Comparison of ENCODE assay signal across 15 mouse cellular contexts in the genomic region with DNA sequence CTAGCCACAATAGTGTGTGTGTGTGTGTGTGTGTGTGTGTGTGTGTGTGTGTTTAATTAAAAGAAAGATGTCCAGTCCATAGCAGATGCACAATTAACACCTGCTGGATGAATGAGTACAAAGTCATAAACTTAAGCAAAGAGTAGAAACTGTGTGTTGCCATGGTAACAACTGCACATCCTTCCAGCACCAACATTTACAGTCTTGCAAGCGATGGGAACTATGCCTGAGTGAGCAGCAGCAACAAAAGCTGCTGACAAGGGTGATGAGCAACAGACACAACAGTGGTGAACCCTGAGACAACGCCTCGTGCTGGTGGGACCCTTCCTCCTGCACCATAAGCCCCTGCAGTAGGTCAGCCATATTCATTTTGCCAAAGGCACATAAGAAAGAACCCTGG. TPM values are rescaled to one million over a fixed set of nuclear protein-coding genes. Genes with fewer than 3 reads are reported as not detected.
DNase-seq lines count a peak whose midpoint lies in the region; ATAC-seq and TF ChIP-seq lines count a peak whose summit lies in the region.
"Had no signal": no experiment of that assay in that cellular context is flagged by ENCODE, and none has a peak within 500 bp of the region (broad histone marks: within the 10 kb centered on the region; RNA-seq: fewer than 3 reads in every experiment).

No protein-coding gene starts in this region.

- H3K4me1 ChIP-seq in forebrain, postnatal 0 days (ENCODE audit: insufficient read depth) = no peaks in the 10 kb centered on the region
- peaks cover 6% of the 10 kb centered on the region for H3K4me1 ChIP-seq in forebrain, embryonic 13.5 days
- peaks cover 57% of the 10 kb centered on the region for H3K4me1 ChIP-seq in liver, postnatal 0 days (ENCODE audit: insufficient read depth)
- H3K4me1 ChIP-seq in heart, embryonic 10.5 days = peaks cover 39% of the 10 kb centered on the region

- no peak overlapping the region for H3K4me2 ChIP-seq in forebrain, postnatal 0 days (ENCODE audit: low read depth)
- H3K4me2 ChIP-seq in forebrain, embryonic 13.5 days = no peak overlapping the region
- no peak overlapping the region for H3K4me2 ChIP-seq in liver, postnatal 0 days (ENCODE audit: low read depth, low read length)
- H3K4me2 ChIP-seq: neural tube, embryonic 12.5 days had no signal

- H3K27me3 ChIP-seq in forebrain, postnatal 0 days (ENCODE audit: insufficient read depth, low read length) = no peaks in the 10 kb centered on the region
- H3K27me3 ChIP-seq in forebrain, embryonic 13.5 days = no peaks in the 10 kb centered on the region
- H3K27me3 ChIP-seq in liver, postnatal 0 days (ENCODE audit: insufficient read depth, low read length) = no peaks in the 10 kb centered on the region
- H3K27me3 ChIP-seq in heart, embryonic 10.5 days (ENCODE audit: insufficient read depth, poor library complexity, severe bottlenecking) = no peaks in the 10 kb centered on the region
- H3K27me3 ChIP-seq: neural tube, embryonic 12.5 days had no signal

- DNase-seq in forebrain, postnatal 0 days = peak; percentile 63
- DNase-seq in liver, postnatal 0 days = no peak
- DNase-seq in liver = no peak
- peak; percentile 43 to 47 for DNase-seq in spleen, adult 18-20 months
- DNase-seq in spleen, postnatal 4 days (ENCODE audit: low spot score in 2 of 2) = no peak
- peak; percentile 53 for DNase-seq in telencephalon, adult 2 months (ENCODE audit: low read depth, low spot score)
- no peak for DNase-seq in heart, embryonic 10.5 days (ENCODE audit: low spot score)
- DNase-seq: adrenal gland, postnatal 36 days; cerebellum, adult 18-20 months; embryo, embryonic 11 days; gastrocnemius, postnatal 14 days; thymus, postnatal 4 days had no signal

- peak overlapping the region; percentile 40; the same call in 1 of the 2 replicates for H3K27ac ChIP-seq in forebrain, postnatal 0 days (ENCODE audit: low read depth, low read length)
- no peak overlapping the region for H3K27ac ChIP-seq in forebrain, embryonic 13.5 days
- no peak overlapping the region for H3K27ac ChIP-seq in liver, postnatal 0 days (ENCODE audit: low read depth)
- H3K27ac ChIP-seq in heart, embryonic 10.5 days = no peak overlapping the region
- H3K27ac ChIP-seq: liver, embryonic 14.5 days; neural tube, embryonic 12.5 days had no signal

- ATAC-seq in forebrain, postnatal 0 days = peak; percentile 46
- ATAC-seq in forebrain, embryonic 13.5 days = no peak
- ATAC-seq in liver, postnatal 0 days = peak; percentile 10; the same call in 1 of the 2 replicates

- no peaks in the 10 kb centered on the region for H3K9me3 ChIP-seq in forebrain, postnatal 0 days (ENCODE audit: low read length)
- no peaks in the 10 kb centered on the region for H3K9me3 ChIP-seq in forebrain, embryonic 13.5 days (replicated peaks)
- no peaks in the 10 kb centered on the region for H3K9me3 ChIP-seq in liver, postnatal 0 days (ENCODE audit: low read length)
- H3K9me3 ChIP-seq in heart, embryonic 10.5 days = no peaks in the 10 kb centered on the region
- H3K9me3 ChIP-seq: neural tube, embryonic 12.5 days had no signal

- no peak overlapping the region for H3K4me3 ChIP-seq in forebrain, postnatal 0 days (ENCODE audit: low read depth, low read length)
- H3K4me3 ChIP-seq in forebrain, embryonic 13.5 days = no peak overlapping the region
- no peak overlapping the region for H3K4me3 ChIP-seq in liver, postnatal 0 days (ENCODE audit: low read depth, low read length)
- no peak overlapping the region for H3K4me3 ChIP-seq in heart, embryonic 10.5 days
- H3K4me3 ChIP-seq: neural tube, embryonic 12.5 days had no signal

- no peaks in the 10 kb centered on the region for H3K36me3 ChIP-seq in forebrain, postnatal 0 days (ENCODE audit: insufficient read depth)
- no peaks in the 10 kb centered on the region for H3K36me3 ChIP-seq in forebrain, embryonic 13.5 days (ENCODE audit: poor library complexity, severe bottlenecking)
- no peaks in the 10 kb centered on the region for H3K36me3 ChIP-seq in liver, postnatal 0 days (replicated peaks; ENCODE audit: insufficient read depth, low read length)
- no peaks in the 10 kb centered on the region; the same call in 1 of the 2 replicates for H3K36me3 ChIP-seq in heart, embryonic 10.5 days
- H3K36me3 ChIP-seq: neural tube, embryonic 12.5 days had no signal

- TF ChIP-seq EP300 in liver, postnatal 0 days (IDR thresholded peaks at IDR 0.05; ENCODE audit: low read depth) = no peak

- no peak overlapping the region for H3K9ac ChIP-seq in forebrain, postnatal 0 days
- H3K9ac ChIP-seq in forebrain, embryonic 13.5 days = no peak overlapping the region
- H3K9ac ChIP-seq in liver, postnatal 0 days (replicated peaks) = no peak overlapping the region
- H3K9ac ChIP-seq: liver, embryonic 14.5 days; neural tube, embryonic 12.5 days had no signal

- 20% methylated on average over 3 of the region's 3 CpGs for WGBS in forebrain, postnatal 0 days
- WGBS in forebrain, embryonic 13.5 days = 29% methylated on average over 3 of the region's 3 CpGs
- 52% methylated on average over 3 of the region's 3 CpGs for WGBS in liver, postnatal 0 days (ENCODE audit: insufficient replicate concordance)
- 41% methylated on average over 3 of the region's 3 CpGs for WGBS in heart, embryonic 10.5 days

- no peak for TF ChIP-seq CTCF in forebrain, postnatal 0 days (IDR thresholded peaks at IDR 0.05; ENCODE audit: low read depth)
- TF ChIP-seq CTCF in liver, postnatal 0 days (IDR thresholded peaks at IDR 0.05; ENCODE audit: low read depth) = no peak

RNA-seq across cellular contexts. Expression of gene Snx8, which starts 14.8 kb away (rescaled TPM):
- 42.8 and 54.6 TPM in 2 replicates for total RNA-seq in forebrain, postnatal 0 days (2014; rRNA removed)
- 21.1 and 31.1 TPM in 2 replicates for polyA plus RNA-seq in forebrain, postnatal 0 days (2015; fragmentation: Nextera tagmentation; extraction: Ambion mirVana)
- polyA plus RNA-seq in forebrain, embryonic 13.5 days (2015; fragmentation: Nextera tagmentation; extraction: Ambion mirVana) = 17.6 and 20.6 TPM in 2 replicates
- 11.4 and 12.1 TPM in 2 replicates for polyA plus RNA-seq in liver, postnatal 0 days (2015; fragmentation: Nextera tagmentation; extraction: Ambion mirVana)
- 19.2 and 20.1 TPM in 2 replicates for polyA plus RNA-seq in heart, embryonic 10.5 days (2016; fragmentation: Nextera tagmentation; extraction: Ambion mirVana)

RNA-seq across cellular contexts. Expression of gene Mrm2, which starts 42.5 kb away (rescaled TPM):
- total RNA-seq in forebrain, postnatal 0 days (2014; rRNA removed) = 16.0 and 16.2 TPM in 2 replicates
- 14.8 and 15.9 TPM in 2 replicates for polyA plus RNA-seq in forebrain, postnatal 0 days (2015; fragmentation: Nextera tagmentation; extraction: Ambion mirVana)
- polyA plus RNA-seq in forebrain, embryonic 13.5 days (2015; fragmentation: Nextera tagmentation; extraction: Ambion mirVana) = 20.8 and 21.8 TPM in 2 replicates
- polyA plus RNA-seq in liver, postnatal 0 days (2015; fragmentation: Nextera tagmentation; extraction: Ambion mirVana) = 7.2 and 8.1 TPM in 2 replicates
- polyA plus RNA-seq in heart, embryonic 10.5 days (2016; fragmentation: Nextera tagmentation; extraction: Ambion mirVana) = 15.4 and 18.8 TPM in 2 replicates

RNA-seq across cellular contexts. Expression of gene Eif3b, which starts 44.9 kb away (rescaled TPM):
- total RNA-seq in forebrain, postnatal 0 days (2014; rRNA removed) = 32.3 and 41.4 TPM in 2 replicates
- polyA plus RNA-seq in forebrain, postnatal 0 days (2015; fragmentation: Nextera tagmentation; extraction: Ambion mirVana) = 64.0 and 73.0 TPM in 2 replicates
- polyA plus RNA-seq in forebrain, embryonic 13.5 days (2015; fragmentation: Nextera tagmentation; extraction: Ambion mirVana) = 84.0 and 95.0 TPM in 2 replicates
- polyA plus RNA-seq in liver, postnatal 0 days (2015; fragmentation: Nextera tagmentation; extraction: Ambion mirVana) = 35.5 and 38.7 TPM in 2 replicates
- polyA plus RNA-seq in heart, embryonic 10.5 days (2016; fragmentation: Nextera tagmentation; extraction: Ambion mirVana) = 125 and 201 TPM in 2 replicates

RNA-seq across cellular contexts. Expression of gene Nudt1, which starts 52.8 kb away (rescaled TPM):
- total RNA-seq in forebrain, postnatal 0 days (2014; rRNA removed) = 5.6 and 11.4 TPM in 2 replicates
- 13.5 and 14.7 TPM in 2 replicates for polyA plus RNA-seq in forebrain, postnatal 0 days (2015; fragmentation: Nextera tagmentation; extraction: Ambion mirVana)
- 35.7 and 37.8 TPM in 2 replicates for polyA plus RNA-seq in forebrain, embryonic 13.5 days (2015; fragmentation: Nextera tagmentation; extraction: Ambion mirVana)
- polyA plus RNA-seq in liver, postnatal 0 days (2015; fragmentation: Nextera tagmentation; extraction: Ambion mirVana) = 18.1 and 18.6 TPM in 2 replicates
- 39.2 and 50.4 TPM in 2 replicates for polyA plus RNA-seq in heart, embryonic 10.5 days (2016; fragmentation: Nextera tagmentation; extraction: Ambion mirVana)

RNA-seq across cellular contexts. Expression of gene Mad1l1, which starts 52.9 kb away (rescaled TPM):
- 21.3 and 22.8 TPM in 2 replicates for total RNA-seq in forebrain, postnatal 0 days (2014; rRNA removed)
- 26.7 and 29.5 TPM in 2 replicates for polyA plus RNA-seq in forebrain, postnatal 0 days (2015; fragmentation: Nextera tagmentation; extraction: Ambion mirVana)
- polyA plus RNA-seq in forebrain, embryonic 13.5 days (2015; fragmentation: Nextera tagmentation; extraction: Ambion mirVana) = 43.1 and 44.5 TPM in 2 replicates
- polyA plus RNA-seq in liver, postnatal 0 days (2015; fragmentation: Nextera tagmentation; extraction: Ambion mirVana) = 16.4 and 17.0 TPM in 2 replicates
- 34.4 and 43.5 TPM in 2 replicates for polyA plus RNA-seq in heart, embryonic 10.5 days (2016; fragmentation: Nextera tagmentation; extraction: Ambion mirVana)

Comparison
In these comparisons a context has a peak if more than half of its experiments do, and no peak if none do; other contexts are left out.
1. DNase-seq: peak in forebrain, postnatal 0 days (single experiment), spleen, adult 18-20 months (2 of 2) and telencephalon, adult 2 months (single experiment); none in liver, postnatal 0 days (single experiment), liver (single experiment), spleen, postnatal 4 days (0 of 2) and heart, embryonic 10.5 days (single experiment).